Mouse (Mus musculus) ES-Bruce4 (cell line): ENCODE measurements at regions not wholly inside any gene's neighbourhood (a gene's known extent, or its start where the extent isn't known, plus 50 kb on each side); places are given as distances from the start of the nearest gene placed in this dataset.

Experiments used
- CTCF ChIP-seq: IDR thresholded peaks from one replicate; pipeline ENCODE4 v1.8.1; 2011; ENCODE audit warnings: low read depth, low read length
- POLR2A ChIP-seq: IDR thresholded peaks from one replicate; pipeline ENCODE4 v1.8.1; 2011; ENCODE audit warnings: low read length; ENCODE audit not compliant: insufficient read depth

GRCm38 (mm10) chr15:97150983-97151735 is 95.4 kb upstream of the Slc38a4 start:
- TF ChIP-seq CTCF (peak; percentile 29), POLR2A (no peak)
